Mouse (Mus musculus): ENCODE results near the gene Cct4.

Cct4 gene

DNA sequence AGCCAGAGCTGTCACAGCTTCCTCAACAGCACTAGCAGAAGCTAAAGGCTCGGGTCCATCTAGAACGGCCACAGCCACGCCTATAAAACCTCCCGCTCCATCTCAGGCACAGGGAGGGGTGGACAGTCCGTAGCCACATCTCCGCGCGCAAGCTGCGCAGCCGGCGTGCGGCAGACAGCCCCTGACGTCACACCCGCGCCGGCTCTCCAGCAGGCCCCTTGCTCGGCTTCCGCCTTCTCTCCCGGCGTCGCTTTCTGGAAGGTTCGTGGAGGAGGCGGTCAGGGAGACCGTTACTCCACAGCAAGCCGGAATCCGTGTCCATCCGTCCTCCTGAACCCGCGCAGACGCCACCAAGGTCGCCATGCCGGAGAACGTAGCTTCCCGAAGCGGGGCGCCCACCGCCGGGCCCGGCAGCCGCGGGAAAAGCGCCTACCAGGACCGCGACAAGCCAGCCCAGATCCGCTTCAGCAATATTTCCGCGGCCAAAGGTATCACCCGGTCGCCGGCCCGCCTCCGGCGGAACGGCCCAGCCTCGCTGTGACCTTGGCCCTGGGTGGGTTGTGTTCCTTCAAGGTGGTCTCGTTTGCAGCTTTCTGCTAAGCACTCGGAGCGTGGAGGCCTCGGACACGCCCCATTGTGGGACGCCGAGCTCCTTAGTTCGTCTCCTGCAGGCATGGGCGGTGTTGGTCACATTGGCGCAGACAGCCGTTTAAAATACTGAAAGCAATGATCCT lies at the start of gene Cct4:
Cct4 (plus strand) TSS at position 127 of the 734 bp plus-strand sequence.
- DNase-seq (ENCODE audit: low read depth in 2 of 2, low spot score in 2 of 2), result peak; percentile 77 to 78

DNA sequence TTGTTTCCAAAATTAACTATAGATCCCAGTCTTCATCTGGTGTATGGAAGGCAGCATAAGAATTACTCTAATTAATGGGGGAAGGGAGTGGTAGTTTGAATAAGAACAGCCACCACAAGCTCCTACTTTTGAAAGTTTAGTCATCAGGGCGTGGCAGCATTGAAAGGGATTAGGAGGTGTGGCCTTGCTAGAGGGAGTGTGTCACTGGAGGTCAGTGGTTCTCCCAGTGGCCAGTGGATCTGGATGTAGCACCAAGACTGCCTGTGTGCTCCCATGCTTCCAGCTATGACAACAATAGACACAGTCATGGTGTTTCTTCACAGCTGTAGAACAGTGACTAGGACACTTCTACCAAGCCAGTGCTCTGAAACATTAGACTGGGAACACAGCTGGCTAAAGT lies 41.2 kb upstream of the Cct4 start:
- no peak for DNase-seq (ENCODE audit: low read depth in 2 of 2, low spot score in 2 of 2)

DNA sequence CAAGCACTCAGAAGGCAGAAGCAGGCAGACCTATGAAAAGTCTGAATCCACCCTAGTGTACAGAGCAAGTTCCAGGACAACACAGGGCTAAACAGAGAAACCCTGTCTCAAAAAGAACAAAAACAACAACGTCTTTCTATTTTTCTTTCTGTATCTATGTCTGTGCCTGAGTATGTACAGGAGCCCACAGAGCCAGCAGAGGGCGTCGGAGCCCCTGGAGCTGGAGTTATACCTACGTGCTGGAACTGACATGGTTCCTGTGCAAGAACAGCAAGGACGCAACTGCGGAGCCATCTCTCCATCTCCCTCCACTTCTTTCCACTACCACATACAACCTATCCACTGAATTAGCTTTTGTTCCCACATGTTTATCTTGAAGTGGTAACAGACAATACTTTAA lies 40.2 kb upstream of the Cct4 start:
- DNase-seq (ENCODE audit: low read depth in 2 of 2, low spot score in 2 of 2), result no peak

DNA sequence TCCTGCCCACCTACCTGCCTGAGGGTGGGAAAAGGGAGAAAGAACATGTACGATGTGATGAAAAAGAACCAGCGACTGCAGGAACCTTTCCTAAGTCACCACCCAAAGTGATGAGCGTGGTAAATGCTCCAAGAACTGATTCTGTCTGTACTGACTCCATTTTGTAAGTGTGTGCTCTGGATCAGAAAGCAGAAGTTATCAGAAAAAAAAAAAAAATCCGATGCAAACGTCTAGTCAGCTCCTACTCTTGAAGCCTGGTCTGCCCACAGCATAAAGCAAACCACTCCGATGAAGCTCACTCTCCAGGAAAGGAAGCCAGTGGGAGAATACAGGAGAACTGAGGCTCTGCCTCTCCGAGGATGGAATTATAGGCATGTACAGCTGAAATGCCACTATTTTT lies 37.7 kb upstream of the Cct4 start:
- DNase-seq (ENCODE audit: low read depth in 2 of 2, low spot score in 2 of 2), result no peak

DNA sequence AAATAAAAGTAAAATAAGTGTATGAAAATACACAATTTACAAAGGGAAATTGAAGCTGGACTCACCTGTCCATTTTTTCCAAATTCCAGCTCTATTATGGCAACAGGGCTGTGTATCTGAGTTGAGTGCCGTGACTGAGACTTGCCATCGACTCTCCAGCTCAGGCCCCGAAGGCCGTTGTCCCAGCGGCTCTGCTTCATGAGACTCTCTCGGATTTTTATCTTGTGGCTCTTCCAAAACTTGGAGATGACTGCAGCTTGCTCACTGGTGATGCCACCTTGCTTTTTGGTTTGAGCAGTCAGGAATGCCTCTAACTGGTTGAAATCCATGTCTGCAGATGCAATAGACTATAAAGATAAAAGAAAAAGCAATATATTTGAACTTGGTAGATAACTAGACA lies 34.0 kb upstream of the Cct4 start:
- no peak for DNase-seq (ENCODE audit: low read depth in 2 of 2, low spot score in 2 of 2)

DNA sequence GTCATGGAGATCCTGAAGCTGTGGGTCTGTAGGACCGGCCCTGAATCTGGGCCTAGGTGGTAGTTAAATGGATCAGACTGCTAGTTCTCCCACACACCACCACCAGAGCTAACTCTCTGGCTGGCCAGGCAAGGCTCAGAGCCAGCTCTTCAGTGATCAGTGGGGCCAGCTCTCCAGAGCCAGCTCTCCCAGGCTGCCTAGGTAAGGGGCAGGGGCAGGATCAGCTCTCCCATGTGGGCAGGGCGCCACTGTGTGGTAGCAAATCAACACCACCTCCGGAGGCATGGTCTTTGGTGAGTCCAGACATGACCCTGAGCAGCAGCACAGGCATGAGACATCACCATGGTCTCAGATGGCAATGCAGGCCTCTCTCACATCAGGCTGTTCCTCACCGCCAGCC lies 33.5 kb upstream of the Cct4 start:
- DNase-seq (ENCODE audit: low read depth in 2 of 2, low spot score in 2 of 2), result no peak

DNA sequence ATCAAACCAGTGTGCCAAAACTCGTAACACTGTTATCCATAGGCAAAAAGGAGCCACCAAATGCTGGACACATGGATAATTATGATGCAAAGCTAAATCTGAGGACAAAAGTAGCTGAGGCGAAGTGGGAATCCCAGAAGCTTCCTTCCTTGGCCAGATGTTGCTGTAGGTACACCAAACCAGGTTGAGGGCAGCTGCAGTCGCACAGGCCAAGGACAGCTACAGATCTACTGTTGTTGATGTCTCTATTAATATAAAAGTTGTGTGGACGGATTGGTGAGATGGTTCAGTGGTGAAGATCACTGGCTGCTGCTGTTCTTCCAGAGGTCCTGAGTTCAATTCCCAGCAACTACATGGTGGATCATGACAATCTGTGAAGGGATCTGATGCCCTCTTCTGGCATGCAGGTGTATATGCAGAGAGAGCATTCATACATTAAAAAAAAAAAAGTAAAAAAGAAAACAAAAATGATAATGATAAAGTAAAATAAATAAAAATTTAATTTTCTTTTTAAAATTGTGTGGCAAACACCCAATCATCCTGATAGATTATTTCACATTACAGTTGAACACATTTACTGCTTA lies 32.4 kb upstream of the Cct4 start:
- no peak for DNase-seq (ENCODE audit: low read depth in 2 of 2, low spot score in 2 of 2)

DNA sequence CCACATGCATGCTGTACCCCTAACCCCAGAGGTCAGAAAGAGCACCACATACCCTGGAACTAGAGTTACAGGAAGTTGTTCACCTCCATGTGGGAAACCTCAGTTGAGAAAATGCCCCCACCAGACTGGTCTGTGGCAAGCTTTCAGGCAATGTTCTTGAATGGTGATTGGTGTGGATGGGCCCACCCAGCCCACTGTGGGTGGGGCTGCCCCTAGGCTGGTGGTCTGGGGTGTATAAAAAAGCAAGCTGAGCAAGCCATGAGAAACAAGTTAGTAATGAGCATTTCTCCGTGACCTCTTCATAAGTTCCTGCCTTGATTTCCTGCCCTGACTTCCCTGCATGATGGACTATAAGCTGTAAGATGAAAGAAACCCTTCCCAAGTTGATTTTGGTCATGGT lies 28.2 kb upstream of the Cct4 start:
- no peak for DNase-seq (ENCODE audit: low read depth in 2 of 2, low spot score in 2 of 2)

DNA sequence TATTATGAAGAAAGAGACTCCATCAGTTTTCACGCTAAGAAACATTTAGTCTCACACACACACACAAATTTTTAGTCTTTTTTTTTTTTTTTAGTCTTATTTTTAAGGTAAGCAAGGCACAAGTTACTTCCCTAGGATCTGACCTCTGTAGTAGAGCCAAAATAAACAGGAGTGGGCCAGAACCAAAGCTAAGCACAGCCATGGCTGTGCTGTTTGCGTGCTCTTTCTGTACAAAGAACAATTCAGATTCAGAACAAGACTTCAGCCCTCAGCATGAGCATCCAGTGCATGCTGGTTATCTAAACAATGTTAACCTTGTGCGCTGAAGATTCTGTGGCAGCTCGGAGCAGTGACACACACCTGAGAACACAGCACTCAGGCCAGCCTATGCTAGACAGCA lies 25.9 kb upstream of the Cct4 start:
- no peak for DNase-seq (ENCODE audit: low read depth in 2 of 2, low spot score in 2 of 2)

DNA sequence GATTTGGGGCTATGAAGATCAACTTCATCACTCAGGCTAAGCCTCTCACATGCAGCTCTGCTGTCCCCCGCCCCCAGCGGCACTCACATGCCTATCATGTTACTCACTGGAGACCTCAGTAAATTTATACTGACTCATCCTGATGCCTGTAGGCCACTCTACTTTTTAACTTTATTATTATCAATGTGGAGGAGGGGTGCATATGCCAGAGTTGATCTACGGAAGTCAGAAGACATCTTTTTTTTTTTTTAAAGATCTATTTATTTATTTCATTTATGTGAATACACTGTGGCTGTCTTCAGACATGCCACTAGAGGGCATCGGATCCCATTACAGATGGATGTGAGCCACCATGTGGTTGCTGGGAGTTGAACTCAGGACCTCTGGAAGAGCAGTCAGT lies 24.8 kb upstream of the Cct4 start:
- peak in 1 of 2 experiments; percentile 18 for DNase-seq (ENCODE audit: low read depth in 2 of 2, low spot score in 2 of 2)

DNA sequence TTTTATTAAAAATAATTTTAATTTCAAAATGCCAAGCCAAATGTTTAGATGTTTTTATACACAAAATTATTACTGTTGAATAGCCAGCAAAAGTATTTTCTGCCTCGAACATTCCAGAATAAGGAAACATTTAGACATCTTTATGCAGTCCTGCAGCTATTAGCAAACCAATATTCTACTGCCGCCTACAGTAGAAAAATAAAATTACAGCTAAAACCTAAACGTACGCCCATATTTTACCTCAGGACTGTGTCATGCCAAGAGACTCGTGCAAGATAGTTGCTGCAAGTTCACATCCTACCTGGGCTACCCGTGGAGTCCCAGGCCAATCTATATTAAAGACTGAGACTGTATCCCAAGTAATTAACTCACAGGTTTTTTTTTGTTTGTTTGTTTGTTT lies 20.8 kb upstream of the Cct4 start:
- DNase-seq (ENCODE audit: low read depth in 2 of 2, low spot score in 2 of 2), result peak in 1 of 2 experiments; percentile 48

DNA sequence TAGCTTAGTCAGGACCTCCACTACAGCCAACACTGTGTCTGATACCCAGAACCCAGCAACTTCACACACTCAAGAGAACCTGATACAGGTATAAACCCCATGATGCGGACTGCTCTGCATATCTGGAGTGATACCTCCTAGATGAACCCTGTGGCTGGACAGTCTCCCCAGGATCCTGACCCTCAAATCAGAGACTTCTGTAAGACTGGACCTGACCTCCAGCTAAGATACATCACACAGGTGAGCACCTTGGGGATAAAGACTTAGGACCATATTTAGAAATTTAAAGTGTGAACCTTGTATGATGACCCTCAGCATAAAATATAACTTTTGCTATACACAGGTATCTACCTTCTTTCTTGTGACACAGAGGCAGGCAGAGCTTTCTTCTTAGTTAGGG lies 19.8 kb upstream of the Cct4 start:
- DNase-seq (ENCODE audit: low read depth in 2 of 2, low spot score in 2 of 2), result no peak

DNA sequence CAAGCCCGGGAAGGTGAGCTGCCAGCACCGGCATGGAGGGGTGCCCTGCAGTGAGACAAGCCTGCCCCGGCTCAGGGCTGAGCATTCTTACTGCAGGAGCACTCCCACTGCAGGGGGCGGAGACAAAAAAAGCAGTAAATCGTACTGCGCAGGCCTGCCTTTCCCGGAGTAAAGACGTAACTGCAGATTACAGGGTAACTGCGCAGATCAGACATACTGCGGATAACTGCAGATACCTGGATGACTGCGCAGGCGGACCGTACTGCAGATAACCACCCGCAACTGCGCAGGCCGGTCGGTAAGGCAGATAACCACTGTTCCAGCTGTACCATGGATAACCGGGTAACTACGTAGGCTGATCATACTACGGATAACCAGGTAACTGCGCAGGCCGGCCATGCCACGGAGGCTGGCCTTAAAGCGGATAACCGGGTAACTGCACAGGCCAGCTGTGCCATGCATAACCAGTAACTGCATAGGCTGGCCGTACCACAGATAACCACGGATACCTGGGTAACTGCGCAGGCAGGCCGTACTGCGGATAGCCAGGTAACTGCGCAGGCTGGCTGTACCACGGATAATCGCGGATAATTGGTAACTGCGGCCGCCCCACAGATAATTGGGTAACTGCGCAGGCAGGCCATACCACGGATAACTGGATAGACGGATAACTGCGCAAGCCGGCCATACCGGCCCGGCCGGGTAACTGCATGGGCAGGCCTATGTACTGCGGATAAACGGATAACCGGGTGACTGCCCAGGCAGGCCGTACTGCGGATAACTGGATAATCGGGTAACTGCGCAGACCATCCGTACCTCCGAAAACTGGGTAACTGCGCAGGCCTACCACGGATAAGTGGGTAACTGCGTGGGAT lies 18.2 kb upstream of the Cct4 start, which contains the start of gene Zrsr1:
Zrsr1 (plus strand) TSS at position 171 of the 875 bp plus-strand sequence.
- peak; percentile 58 to 62 for DNase-seq (ENCODE audit: low read depth in 2 of 2, low spot score in 2 of 2)

DNA sequence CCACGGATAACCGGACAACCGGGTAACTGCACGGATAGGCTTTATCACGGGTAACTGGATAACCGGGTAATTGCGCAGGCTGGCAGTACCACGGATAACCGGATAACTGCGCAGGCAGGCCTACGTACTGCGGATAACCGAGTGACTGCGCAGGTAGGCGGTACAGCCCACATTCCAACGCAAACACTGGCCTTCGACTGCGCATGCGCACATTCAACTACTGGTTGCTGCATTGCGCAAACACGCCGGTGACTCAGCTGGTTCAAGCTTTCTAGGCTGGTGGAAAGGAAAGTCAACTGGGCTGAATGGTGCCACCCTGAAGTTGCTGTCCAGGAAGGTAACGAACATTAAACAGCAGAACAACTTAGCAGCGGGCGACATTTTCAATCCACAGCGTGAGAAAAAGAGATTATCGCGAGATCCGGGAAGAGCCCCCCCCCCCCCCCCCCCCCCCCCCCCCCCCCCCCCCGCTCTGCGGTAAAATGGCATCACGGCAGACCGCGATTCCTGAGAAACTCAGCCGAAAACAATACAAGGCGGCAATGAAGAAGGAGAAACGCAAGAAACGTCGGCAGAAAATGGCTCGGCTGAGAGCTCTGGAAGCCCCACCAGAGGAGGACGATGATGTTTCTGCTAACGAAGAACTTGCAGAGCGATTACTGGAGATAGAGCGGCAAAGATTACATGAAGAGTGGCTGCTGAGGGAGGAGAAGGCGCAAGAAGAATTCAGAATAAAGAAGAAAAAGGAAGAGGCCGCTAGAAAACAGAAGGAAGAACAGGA lies 17.4 kb upstream of the Cct4 start:
- peak; percentile 72 to 75 for DNase-seq (ENCODE audit: low read depth in 2 of 2, low spot score in 2 of 2)

DNA sequence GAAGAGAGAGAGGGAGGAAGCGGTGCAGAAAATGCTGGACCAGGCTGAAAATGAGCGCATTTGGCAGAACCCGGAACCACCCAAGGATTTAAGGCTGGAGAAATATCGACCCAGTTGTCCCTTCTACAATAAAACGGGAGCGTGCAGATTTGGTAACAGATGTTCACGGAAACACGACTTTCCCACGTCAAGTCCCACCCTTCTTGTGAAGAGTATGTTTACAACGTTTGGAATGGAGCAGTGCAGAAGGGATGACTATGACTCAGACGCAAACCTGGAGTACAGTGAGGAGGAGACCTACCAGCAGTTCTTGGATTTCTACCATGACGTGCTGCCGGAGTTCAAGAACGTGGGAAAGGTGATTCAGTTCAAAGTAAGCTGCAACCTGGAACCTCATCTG lies 16.7 kb upstream of the Cct4 start:
- no peak for DNase-seq (ENCODE audit: low read depth in 2 of 2, low spot score in 2 of 2)

DNA sequence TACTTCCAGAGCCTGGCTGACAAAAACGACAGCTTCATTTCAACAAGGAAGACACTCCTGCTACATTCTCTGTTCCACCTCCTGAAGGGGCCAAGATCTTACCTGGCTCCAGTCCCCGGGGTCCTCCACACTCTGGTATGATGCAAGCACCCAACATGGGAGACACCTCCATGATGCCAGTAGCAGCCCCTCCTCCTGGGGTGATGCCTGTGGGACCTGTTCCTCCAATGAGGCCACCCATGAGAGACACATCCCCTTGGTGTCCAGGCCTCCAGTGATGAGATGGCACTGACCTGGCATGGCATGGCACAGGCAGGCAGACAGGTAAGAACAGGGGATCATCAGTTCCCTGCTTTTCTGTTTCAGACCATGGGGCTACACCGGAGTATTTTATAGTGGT lies 12.1 kb upstream of the Cct4 start:
- DNase-seq (ENCODE audit: low read depth in 2 of 2, low spot score in 2 of 2), result no peak

DNA sequence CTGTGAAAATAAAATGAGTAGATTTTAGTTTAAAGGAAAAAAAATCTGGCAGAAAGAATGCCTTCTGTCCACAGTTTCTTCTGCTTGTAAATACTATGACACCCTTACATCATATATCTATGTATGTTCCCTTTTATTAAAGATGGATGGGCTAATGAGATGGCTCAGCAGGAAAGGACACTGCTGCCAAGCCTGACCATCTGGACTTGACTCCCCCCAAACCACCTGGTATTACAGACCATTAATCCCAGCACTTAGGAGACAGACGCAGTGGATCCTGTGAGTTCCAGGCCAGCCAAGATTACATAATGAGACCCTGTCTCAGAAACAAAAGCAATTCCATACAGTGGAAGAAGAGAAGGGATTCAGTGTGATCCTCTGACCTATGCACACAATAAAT lies 11.6 kb upstream of the Cct4 start:
- DNase-seq (ENCODE audit: low read depth in 2 of 2, low spot score in 2 of 2), result no peak

DNA sequence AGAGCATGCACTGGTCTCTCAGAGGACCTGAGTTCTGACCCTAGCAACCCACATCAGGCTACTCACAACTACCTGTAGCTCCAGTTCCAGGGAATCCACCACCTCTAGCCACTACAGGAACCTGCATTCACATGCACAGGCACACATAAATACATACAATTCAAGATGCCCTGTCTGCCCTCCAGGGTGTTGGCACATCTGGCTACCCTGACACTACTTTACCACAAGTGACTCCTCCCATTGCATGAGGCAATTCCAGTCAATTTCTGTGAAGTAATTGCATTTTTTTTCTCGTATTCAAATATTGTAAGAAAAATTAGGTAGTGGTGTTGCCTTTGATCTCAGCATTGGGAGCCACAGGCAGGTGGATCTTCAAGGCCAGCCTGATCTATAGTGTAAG lies 11.1 kb upstream of the Cct4 start:
- DNase-seq (ENCODE audit: low read depth in 2 of 2, low spot score in 2 of 2), result no peak

DNA sequence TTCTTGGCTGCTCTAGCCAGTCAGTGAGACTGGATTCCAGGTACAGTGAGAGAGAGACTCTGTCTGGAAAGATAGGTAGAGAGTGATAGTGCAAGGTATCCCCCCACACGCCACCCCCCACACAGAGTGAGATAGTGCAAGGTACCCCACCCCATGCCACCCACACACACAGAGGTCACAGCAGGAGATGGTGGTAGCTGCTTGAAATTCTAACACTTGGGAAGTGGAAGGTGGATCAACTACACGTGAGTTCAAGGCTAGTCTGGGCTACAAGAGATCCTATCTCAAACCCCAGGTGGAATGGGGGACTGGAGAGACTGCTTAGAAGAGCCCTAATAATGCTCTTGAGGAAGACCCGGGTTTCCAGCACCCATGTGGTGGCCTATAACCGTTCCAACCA lies 9.3 kb upstream of the Cct4 start:
- DNase-seq (ENCODE audit: low read depth in 2 of 2, low spot score in 2 of 2), result no peak

DNA sequence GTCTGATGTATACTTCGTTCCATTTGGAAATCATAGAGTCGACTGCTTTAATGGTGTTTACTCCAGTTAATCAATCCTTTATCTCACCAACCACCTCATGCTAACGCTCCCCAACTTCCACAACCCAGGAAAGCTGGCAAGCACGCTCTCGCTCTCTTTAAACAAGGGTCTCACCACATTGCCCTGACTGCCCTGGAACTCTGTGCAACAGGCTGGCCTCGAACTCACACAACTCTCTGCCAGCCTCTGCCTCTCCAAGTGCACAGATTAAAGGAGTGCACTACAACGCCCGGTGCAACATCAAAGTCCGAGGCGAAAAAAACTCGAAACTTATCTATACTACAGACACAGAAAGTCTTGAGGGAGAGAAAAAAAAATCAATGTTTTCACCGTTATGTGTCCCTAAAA lies 8.8 kb upstream of the Cct4 start:
- no peak for DNase-seq (ENCODE audit: low read depth in 2 of 2, low spot score in 2 of 2)

Data from CD8-positive naive resting alpha-beta T cell, adult 2 months (primary cell).